Mouse (Mus musculus) limb, embryonic 11.5 days (tissue): ENCODE measurements around the gene Ficd. TPM values are rescaled to one million over a fixed set of nuclear protein-coding genes. Genes with fewer than 3 reads are reported as not detected.

Experiments
- ATAC-seq: fragments of 200-750 bp; cut with Nextera tagmentation; 2 replicates; pipeline ENCODE4 v1.8.0; 2017; ENCODE audit warnings: low read depth; ENCODE audit not compliant: insufficient number of reproducible peaks, low FRiP score, low TSS enrichment
- DNase-seq: peaks from one replicate; pipeline ENCODE4 v3.0.0-alpha.2; 2015; ENCODE audit warnings: low spot score
- H3K27ac ChIP-seq: fragments of 300-500 bp; sonication (generic); replicated peaks from 2 replicates; pipeline ENCODE4 v1.5.1; 2014; ENCODE audit warnings: low read depth, mild to moderate bottlenecking, low read length
- H3K27me3 ChIP-seq: fragments of 300-500 bp; sonication (generic); 2 replicates; pipeline ENCODE4 v1.6.1; 2014; ENCODE audit warnings: mild to moderate bottlenecking, low read length, mixed read lengths; ENCODE audit not compliant: control insufficient read depth, insufficient read depth
- H3K36me3 ChIP-seq: fragments of 300-500 bp; sonication (generic); 2 replicates; pipeline ENCODE4 v1.6.1; 2014; ENCODE audit warnings: mild to moderate bottlenecking, low read length, moderate library complexity, mixed read lengths; ENCODE audit not compliant: control insufficient read depth, insufficient read depth
- H3K4me1 ChIP-seq: fragments of 300-500 bp; sonication (generic); 2 replicates; pipeline ENCODE4 v1.6.1; 2014; ENCODE audit warnings: low read length, mixed read lengths; ENCODE audit not compliant: control insufficient read depth, insufficient read depth
- H3K4me2 ChIP-seq: fragments of 300-500 bp; sonication (generic); 2 replicates; pipeline ENCODE4 v1.6.1; 2014; ENCODE audit warnings: low read depth, mild to moderate bottlenecking, moderate library complexity; ENCODE audit not compliant: severe bottlenecking
- H3K4me3 ChIP-seq: fragments of 300-500 bp; sonication (generic); 2 replicates; pipeline ENCODE4 v1.5.1; 2014; ENCODE audit warnings: low read depth, low read length
- H3K9ac ChIP-seq: fragments of 300-500 bp; sonication (generic); 2 replicates; pipeline ENCODE4 v1.6.1; 2014; ENCODE audit warnings: mild to moderate bottlenecking, low read length
- H3K9me3 ChIP-seq: fragments of 300-500 bp; sonication (generic); 2 replicates; pipeline ENCODE4 v1.6.1; 2016; ENCODE audit warnings: low read length; ENCODE audit not compliant: control insufficient read depth
- WGBS: fragments of 180-500 bp; shearing (Covaris S2); extraction: QIAGEN DNeasy Blood & Tissue Kit; methylation state at CpG from one replicate; pipeline ENCODE4 v1.1.7; 2014; 5-methylcytosine and 5-hydroxymethylcytosine counted together
- polyA plus RNA-seq: library from polyadenylated mRNA; unstranded; fragments of >200 nt; fragmentation: Nextera tagmentation; extraction: Ambion mirVana; gene quantifications from 2 replicates; pipeline ENCODE4 v1.2.1, GENCODE M21; 2014

The Ficd gene
- polyA plus RNA-seq, 1 experiment from 2014 or later = 3.7 TPM

DNA sequence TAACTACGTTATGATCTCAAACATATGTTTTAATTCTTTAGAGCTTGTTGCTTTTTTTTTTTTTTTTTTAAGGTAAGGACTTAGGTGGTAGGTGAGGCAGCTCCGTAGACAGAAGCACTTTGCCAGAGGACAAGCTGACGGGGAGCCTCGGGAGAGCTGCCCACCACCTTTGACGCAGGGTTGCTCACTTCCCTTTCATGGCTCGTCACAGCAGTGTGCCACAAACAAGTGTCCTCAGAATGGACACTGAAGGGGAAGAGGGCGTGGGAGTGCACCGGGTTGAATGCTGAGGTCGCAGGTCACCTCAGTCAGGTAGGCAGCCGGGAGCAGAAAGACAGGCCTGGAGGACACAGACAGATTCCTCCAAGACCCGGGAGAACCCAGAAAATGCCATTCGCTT lies 10.2 kb upstream of the Ficd start:
- Histone ChIP-seq H3K9me3 (no peaks in the 10 kb centered on the region), H3K4me1 (peaks cover 7% of the 10 kb centered on the region; the same call in 1 of the 2 replicates), H3K27me3 (no peaks in the 10 kb centered on the region), H3K4me3 (no peak overlapping the region), H3K9ac (no peak overlapping the region), H3K36me3 (no peaks in the 10 kb centered on the region), H3K4me2 (no peak overlapping the region), H3K27ac (no peak overlapping the region)
- WGBS = 78% methylated on average over 12 of the region's 12 CpGs
- DNase-seq (no peak), ATAC-seq (no peak)

DNA sequence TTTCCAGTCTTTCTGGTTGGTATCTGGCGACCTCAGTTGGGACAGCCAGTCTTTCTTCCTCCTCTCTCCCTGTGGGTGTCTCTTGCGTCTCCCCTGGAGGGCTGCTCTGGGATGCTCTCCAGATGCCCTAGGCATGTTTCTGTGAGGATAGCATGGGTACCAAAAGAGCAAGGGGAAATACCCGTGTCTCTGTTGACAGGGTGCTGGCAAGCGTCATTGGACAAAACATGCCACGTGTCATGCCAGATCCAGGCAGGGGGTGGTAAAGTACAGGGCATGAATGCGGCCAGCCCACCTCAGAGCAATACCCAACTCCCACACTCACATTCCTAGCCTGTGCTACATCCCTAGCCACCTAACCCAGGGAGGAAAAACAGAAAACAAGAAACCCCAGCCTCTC lies 9.0 kb upstream of the Ficd start:
- H3K9ac ChIP-seq = no peak overlapping the region
- H3K4me1 ChIP-seq = peaks cover 7% of the 10 kb centered on the region; the same call in 1 of the 2 replicates
- H3K4me2 ChIP-seq = no peak overlapping the region
- H3K27me3 ChIP-seq = no peaks in the 10 kb centered on the region
- ATAC-seq = no peak
- 74% methylated on average over 6 of the region's 6 CpGs for WGBS
- H3K9me3 ChIP-seq = no peaks in the 10 kb centered on the region
- DNase-seq = no peak
- no peaks in the 10 kb centered on the region for H3K36me3 ChIP-seq
- H3K27ac ChIP-seq = no peak overlapping the region
- no peak overlapping the region for H3K4me3 ChIP-seq

DNA sequence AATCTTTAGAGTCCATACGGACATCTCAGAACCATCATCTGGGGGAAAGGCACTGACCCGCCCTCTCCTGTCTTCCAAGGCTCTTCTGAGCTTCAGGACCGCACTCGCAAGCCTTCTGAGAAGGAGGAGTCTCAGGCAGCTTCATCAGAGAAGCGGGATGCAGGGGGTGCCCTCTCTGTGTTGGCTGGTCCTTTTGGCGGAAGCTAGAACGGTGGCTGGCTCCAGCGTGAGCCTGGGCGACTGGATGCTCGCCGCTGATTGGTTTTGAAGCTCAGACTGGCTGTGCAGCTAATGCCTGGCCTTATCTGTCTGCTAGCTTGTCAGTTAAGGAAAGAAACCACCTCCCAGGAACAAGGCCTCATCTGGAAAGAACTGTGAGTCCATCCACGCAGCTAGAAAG lies 8.4 kb upstream of the Ficd start:
- peaks cover 7% of the 10 kb centered on the region; the same call in 1 of the 2 replicates for H3K4me1 ChIP-seq
- DNase-seq (no peak), ATAC-seq (no peak)
- no peaks in the 10 kb centered on the region for H3K27me3 ChIP-seq
- H3K9ac ChIP-seq = no peak overlapping the region
- no peak overlapping the region for H3K4me2 ChIP-seq
- H3K27ac ChIP-seq = no peak overlapping the region
- H3K4me3 ChIP-seq = no peak overlapping the region
- H3K36me3 ChIP-seq = no peaks in the 10 kb centered on the region
- H3K9me3 ChIP-seq = no peaks in the 10 kb centered on the region
- 66% methylated on average over 12 of the region's 12 CpGs for WGBS

DNA sequence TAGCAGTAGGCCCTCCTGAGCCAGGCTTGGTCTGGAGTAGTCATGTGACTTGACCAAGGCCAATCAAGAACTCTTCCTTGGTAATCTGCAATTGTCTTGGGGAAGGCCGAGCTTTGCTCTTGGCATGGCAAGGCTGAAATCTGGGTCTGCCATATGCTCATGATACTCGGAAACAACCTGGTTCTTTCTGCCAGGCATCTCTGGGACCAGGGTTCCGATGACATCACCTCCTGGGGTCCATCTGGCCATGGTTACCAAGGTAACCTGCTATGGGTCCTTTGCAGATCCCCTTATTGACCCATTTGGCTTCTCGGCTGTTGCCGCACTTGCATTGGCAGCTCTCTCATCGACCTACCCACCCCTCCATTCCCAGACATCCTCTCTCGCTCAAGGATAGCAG lies 7.6 kb upstream of the Ficd start:
- Histone ChIP-seq H3K9ac (no peak overlapping the region), H3K9me3 (no peaks in the 10 kb centered on the region), H3K36me3 (no peaks in the 10 kb centered on the region), H3K4me2 (no peak overlapping the region), H3K4me1 (peaks cover 7% of the 10 kb centered on the region; the same call in 1 of the 2 replicates), H3K27me3 (no peaks in the 10 kb centered on the region), H3K27ac (no peak overlapping the region), H3K4me3 (no peak overlapping the region)
- DNase-seq (no peak), ATAC-seq (no peak)
- WGBS = 60% methylated on average over 7 of the region's 7 CpGs

DNA sequence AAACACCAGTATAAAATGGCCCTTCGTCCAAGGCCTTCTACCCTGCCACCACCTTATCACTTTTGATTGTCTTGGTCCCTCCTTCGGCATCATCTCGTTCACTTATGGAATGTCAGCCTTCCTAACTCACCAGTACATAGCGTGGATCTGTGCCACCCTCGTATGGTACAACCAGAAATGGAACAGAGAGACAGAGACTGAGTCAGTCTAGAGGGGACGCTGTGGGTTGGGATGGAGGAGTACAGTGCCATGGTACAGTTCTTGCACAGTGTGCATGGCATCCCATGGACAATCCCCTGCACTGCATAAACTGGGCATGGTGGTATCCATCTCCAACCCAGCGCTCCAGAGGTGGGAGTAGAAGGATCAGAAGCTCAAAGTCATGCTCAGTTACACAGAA lies 6.9 kb upstream of the Ficd start:
- 88% methylated on average over 7 of the region's 7 CpGs for WGBS
- H3K4me1 ChIP-seq = peaks cover 7% of the 10 kb centered on the region; the same call in 1 of the 2 replicates
- no peak for ATAC-seq
- H3K9me3 ChIP-seq = no peaks in the 10 kb centered on the region
- H3K4me2 ChIP-seq = no peak overlapping the region
- no peak overlapping the region for H3K9ac ChIP-seq
- no peak overlapping the region for H3K27ac ChIP-seq
- no peak overlapping the region for H3K4me3 ChIP-seq
- H3K36me3 ChIP-seq = no peaks in the 10 kb centered on the region
- H3K27me3 ChIP-seq = no peaks in the 10 kb centered on the region
- no peak for DNase-seq

DNA sequence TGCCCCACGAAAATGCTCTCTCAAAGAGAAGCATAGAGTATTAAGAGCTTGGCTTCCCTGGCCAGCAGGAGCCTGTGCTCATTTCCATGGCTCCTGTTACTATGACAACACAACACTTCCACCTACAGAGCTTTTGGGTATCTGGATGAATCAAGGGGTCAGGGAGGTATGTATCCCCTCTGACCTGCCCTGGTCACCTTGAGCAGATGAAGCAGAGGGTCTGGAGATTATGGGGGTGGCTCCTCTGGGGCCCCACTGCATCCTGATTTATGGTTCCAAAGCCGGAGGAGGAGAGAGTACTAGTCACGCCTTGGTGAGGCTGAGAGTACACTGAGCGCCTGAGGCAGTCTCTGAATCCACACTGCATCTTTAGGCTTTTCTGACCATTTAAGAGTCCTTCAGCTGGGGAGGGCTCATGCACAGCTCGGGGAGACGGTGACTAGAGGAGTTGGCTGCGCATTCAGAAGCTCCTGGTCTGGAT lies 4.9 kb upstream of the Ficd start:
- Histone ChIP-seq H3K27me3 (no peaks in the 10 kb centered on the region), H3K9ac (no peak overlapping the region), H3K4me2 (no peak overlapping the region), H3K9me3 (no peaks in the 10 kb centered on the region), H3K4me1 (peaks cover 4% of the 10 kb centered on the region; the same call in 1 of the 2 replicates), H3K36me3 (no peaks in the 10 kb centered on the region), H3K27ac (no peak overlapping the region), H3K4me3 (no peak overlapping the region)
- no peak for DNase-seq
- 59% methylated on average over 7 of the region's 7 CpGs for WGBS
- no peak for ATAC-seq

DNA sequence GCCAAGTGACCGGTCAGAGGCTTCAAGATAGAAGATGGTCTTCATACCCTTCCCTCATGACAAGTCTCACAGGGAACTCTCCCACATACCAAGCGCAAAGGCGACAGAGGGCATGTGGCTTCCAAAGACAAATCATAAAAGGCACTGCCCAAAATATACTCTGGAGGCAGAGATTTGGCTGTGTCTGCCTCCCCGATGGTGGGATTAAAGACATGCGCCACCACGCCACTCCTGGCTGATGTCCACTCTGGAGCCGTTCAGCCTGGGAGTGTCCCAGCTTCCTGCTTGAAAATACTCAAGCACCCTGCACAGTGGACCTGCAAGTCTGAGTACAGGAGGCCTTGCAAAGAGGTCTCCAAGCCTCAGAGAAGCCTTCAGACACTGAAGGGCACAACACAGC lies 4.4 kb upstream of the Ficd start:
- ATAC-seq = no peak
- 89% methylated on average over 7 of the region's 7 CpGs for WGBS

DNA sequence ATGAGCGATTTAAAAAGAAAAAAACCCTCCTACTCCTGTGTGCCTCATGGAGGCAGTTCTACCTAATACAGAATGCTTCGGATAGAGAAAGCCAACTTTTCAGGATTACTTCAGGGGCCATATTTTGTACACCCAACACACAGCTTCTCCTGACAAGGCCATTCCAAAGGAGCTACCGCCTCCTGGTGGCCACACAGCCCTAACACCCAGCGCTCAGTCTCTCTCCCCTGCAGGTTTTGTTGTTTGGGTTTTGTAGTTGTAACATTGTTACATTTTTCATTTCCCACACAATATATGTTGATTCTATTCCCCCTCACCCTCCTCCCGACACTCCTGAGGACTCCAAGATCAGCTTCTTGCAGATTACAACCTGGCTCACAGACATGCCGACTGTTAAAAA lies 3.4 kb upstream of the Ficd start:
- Histone ChIP-seq H3K27me3 (no peaks in the 10 kb centered on the region), H3K9ac (no peak overlapping the region), H3K27ac (no peak overlapping the region), H3K36me3 (no peaks in the 10 kb centered on the region), H3K4me3 (no peak overlapping the region), H3K4me1 (peaks cover 12% of the 10 kb centered on the region), H3K4me2 (no peak overlapping the region), H3K9me3 (no peaks in the 10 kb centered on the region)
- ATAC-seq (no peak), DNase-seq (peak; percentile 75)
- WGBS = 31% methylated on average over 6 of the region's 6 CpGs

More for the DNA sequence above, 4.4 kb upstream of the Ficd start:
- Histone ChIP-seq H3K4me1 (peaks cover 5% of the 10 kb centered on the region), H3K9ac (no peak overlapping the region), H3K27ac (no peak overlapping the region), H3K36me3 (no peaks in the 10 kb centered on the region), H3K4me2 (no peak overlapping the region), H3K4me3 (no peak overlapping the region), H3K9me3 (no peaks in the 10 kb centered on the region), H3K27me3 (no peaks in the 10 kb centered on the region)
- DNase-seq = no peak

DNA sequence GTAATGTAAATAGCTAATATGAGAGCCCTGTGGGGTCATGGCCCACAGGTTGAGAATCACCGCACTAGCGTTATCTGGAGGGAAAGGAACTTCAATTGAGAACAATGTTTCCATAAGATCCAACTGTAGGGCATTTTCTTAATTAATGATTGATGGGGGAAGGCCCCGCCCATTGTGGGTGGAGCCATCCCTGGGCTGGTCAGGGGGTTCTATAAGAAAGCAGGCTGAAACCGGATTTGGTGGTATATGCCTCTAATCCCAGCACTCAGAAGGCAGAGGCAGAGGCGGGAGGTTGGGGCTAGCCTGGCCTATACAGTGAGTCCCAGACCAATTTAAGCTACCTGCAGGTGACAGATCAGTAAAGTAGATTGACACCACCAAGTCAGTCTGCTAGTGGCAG lies 1.2 kb upstream of the Ficd start:
- no peaks in the 10 kb centered on the region for H3K9me3 ChIP-seq
- H3K27ac ChIP-seq = no peak overlapping the region
- peaks cover 12% of the 10 kb centered on the region for H3K4me1 ChIP-seq
- H3K36me3 ChIP-seq = 0 out of 2 replicates have a peak, but pooled peaks cover 3% of the 10 kb centered on the region
- no peaks in the 10 kb centered on the region for H3K27me3 ChIP-seq
- 64% methylated on average over 5 of the region's 5 CpGs for WGBS
- no peak for ATAC-seq
- DNase-seq = no peak
- no peak overlapping the region for H3K4me2 ChIP-seq
- H3K9ac ChIP-seq = no peak overlapping the region
- no peak overlapping the region for H3K4me3 ChIP-seq
